Mouse (Mus musculus) ES-CJ7 (cell line): ENCODE measurements at regions not wholly inside any gene's neighbourhood (a gene's known extent, or its start where the extent isn't known, plus 50 kb on each side); places are given as distances from the start of the nearest gene placed in this dataset.
A peak's percentile ranks its signal among the peaks of the same experiment; 100 is the strongest.
"Not testable (repeated sequence)": the region's sequence is repeated elsewhere in the genome, so short reads cannot be mapped to it uniquely, and the experiment has no call there.

Source experiments
- DNase-seq: peaks from one replicate; pipeline ENCODE4 v3.0.0; 2011; ENCODE audit warnings: low read depth, low spot score

DNA sequence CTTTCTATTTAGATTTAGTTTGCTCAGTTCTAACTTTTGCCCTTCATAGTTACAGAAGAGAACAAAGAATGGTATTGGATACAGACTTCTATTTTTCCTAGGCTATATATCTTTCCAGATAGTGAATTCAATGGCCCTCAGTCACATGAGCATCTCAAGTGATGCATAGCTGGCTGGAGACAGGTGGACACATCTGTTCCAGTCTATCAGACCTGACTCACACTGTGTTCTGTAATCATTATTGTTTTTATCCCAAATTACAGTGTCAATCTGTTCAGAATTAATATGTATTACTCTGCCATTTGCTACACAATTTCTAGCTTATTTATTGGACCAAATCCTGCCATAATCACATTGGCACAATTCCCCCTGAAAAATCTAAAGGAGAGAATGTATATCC lies 298.0 kb upstream of the Foxg1 start:
- no peak for DNase-seq

GRCm38 (mm10) chr12:49086076-49086475 lies 296.4 kb upstream of the Foxg1 start:
- no peak for DNase-seq

DNA sequence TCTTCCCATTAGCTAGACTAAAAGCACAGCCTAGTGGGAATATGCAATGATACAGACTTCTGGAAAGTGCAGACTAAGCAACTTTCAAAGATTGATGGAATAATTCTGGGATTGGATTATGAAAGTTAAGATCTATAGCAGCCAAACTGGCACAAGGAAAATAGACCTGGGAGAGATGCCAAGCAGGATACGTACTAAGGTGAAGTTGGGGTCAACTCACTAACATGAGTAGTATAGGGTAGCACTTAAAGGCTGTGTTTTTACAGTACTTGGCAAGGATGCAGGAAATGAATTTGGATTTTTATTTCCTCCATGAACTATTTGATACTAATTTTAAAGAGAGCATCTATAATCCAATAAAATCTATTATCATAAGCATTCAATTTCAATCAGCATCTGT lies 292.3 kb upstream of the Foxg1 start:
- DNase-seq, result no peak

- DNase-seq, result no peak
Observed at GRCm38 (mm10) chr12:49105931-49106330, 276.5 kb upstream of the Foxg1 start.

DNA sequence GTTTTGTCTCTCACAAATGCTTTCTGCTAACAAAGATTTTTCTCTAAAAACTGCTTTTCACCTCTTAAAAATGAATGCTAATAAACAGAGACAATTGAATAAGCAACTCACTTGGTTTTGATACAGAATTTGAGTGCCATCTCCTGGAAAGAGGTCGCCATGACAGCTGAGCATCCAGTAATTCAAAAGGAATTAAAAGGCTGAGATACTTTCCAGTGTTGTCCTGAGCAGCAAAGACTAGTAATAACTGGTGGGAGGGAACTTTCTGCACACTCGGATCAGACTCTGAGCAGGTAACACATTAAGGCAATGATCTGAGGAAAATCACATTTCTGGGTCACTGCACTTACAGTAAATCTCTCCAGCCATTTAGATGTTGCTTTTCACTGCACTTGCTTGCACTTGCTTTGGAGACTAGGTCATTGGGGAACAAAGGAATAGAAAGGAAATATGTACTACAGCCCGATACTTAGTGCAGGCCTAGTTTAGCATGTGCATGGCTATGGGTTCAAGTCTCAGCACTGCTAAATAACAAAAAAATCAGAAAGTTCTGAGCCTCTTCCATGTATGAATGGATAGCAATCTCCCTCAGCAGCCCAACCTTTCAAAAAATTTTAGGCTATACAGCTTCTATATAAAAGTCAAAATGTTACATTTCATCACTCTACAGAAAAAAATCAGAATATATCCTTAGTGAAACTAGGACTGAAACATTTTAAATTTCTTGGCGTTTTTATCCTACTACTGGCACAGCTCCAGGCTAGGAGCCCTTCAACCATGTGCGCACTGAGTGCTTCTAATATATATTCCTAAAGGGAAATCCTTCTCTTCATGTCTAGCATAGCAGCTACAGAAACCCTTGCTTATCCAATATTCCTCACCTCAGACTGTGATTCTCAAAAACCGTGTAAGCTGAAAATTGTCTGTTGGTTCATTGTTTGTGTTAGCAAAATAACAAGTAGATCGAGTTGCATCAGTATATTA lies 275.8 kb upstream of the Foxg1 start:
- peak; percentile 12 for DNase-seq

GRCm38 (mm10) chr12:49107415-49108148 lies 274.9 kb upstream of the Foxg1 start:
- DNase-seq, result no peak

DNA sequence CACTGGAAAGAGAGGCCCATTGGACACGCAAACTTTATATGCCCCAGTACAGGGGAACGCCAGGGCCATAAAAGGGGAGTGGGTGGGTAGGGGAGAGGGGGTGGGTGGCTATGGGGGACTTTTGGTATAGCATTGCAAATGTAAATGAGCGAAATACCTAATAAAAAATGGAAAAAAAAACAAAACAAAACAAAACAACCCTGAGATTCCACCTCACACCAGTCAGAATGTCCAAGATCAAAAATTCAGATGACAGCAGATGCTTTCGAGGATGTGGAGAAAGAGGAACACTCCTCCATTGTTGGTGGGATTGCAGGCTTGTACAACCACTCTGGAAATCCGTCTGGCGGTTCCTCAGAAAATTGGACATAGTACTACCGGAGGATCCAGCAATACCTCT lies 251.4 kb upstream of the Foxg1 start:
- DNase-seq, result not testable (repeated sequence)

DNA sequence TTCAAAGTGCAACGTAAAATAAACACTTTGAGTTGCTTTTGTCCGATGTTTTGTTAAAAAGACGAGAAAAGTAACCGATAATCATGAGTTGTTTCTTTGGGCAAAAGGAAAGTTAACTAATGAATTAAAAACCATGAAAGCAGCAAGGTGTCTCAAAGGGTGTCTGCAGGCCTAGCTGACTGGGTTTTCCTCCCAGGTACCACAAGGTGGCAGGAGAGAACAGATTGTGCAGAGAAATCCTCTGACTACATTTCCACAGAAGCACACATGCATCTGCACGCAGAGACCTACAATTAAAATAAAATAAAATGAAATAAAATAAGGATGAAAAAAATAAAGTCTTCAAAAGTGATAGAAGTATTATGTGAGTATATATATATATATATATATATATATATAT lies 212.4 kb upstream of the Foxg1 start:
- DNase-seq, result peak; percentile 66

DNA sequence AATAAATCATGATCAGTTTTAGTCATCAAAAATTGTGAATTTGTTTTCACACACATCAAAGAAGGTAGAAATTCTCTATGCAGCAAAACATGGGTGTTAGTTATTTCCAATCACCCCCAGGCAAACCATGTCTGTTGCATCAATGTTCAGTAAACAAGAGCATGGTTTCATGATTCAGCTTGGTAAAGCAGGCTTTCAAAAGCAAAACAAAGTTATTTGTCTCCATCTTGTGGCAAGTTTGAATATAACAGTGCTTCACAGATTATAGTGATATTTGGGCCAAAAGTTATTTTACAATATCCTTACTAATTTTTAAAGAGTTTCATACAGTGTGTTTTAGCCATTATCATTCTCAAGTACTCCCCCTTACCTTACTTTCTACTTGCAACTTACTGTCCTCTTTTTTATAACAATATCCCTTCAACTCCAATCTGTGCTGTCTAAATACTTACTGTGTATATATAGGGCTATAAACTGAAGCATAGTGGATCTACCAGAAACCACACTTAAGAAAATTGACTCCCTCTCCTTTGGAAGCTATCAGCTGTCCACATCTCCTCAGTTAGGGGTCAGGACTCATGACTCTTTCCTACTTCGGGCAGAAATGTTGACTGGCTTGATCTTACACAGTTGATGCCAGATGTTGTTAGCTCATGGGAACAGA lies 211.3 kb upstream of the Foxg1 start:
- peak; percentile 6 for DNase-seq

GRCm38 (mm10) chr12:49191348-49191747 lies 191.1 kb upstream of the Foxg1 start:
- no peak for DNase-seq

DNA sequence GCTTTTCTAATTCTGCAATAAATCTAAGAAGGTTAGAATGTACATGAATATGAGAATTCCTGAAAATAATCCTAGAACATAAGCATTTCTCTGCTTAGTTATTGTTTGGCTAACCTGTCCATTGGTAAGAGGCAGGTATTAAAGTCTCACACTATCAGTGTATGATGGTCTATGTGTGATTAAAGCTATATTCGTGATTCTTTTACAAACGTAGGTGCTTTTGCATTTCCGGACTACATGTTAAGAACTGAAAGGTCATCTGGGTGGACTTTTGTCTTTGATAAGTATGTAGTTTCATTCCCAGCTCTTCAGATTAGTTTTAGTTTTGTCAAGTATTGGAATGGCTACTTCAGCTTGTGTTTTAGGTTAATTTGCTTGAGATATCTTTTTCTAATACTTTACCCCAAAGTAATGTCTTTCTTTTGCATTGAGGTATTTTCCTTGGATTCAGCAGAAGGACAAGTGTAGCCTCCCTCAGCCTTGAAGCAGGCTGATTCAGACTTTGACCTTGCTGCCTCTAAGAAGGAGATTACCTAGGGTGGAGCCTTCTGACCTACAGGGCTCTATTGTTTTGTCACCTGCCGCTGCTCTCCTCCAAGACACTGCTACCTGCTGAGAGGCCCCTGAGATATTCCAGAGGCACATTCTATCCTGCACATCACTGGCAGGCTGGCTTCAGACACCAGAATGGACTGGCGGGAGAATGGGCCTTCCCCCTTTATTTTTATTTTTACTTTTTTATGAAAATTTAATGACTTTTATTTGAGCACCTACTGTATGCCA lies 148.7 kb upstream of the Foxg1 start:
- peak; percentile 62 for DNase-seq
